Mouse (Mus musculus): ENCODE results near the gene Fam32a.

DNA sequence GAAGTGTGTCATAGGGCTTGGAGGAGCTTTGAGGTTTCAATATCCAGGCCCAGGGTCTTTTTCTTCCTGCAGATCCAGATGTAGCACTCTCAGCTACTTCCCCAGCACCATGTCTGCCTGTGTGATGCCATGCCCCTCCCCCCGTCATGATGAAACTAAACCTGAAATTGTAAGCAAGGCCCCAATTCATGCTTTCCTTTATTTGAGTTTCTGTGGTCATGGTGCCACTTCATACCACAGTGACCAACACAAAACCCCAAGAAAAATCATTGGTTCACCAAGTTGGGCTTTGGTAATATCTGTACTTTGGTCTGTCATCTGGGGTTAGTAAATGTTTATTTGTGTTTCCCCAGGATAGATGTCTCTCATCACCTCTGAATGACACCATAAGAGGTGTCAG is 10.9 kb upstream of the Fam32a start:
- no peak for TF ChIP-seq POLR2A (IDR thresholded peaks at IDR 0.05; ENCODE audit: borderline replicate concordance, control insufficient read depth, low read depth, low read length)
- TF ChIP-seq CTCF (IDR thresholded peaks at IDR 0.05; ENCODE audit: control insufficient read depth, insufficient read depth, low read length): no peak

All from bone marrow, adult 2 months (tissue).